Comparison of ENCODE assay signal across 22 mouse cellular contexts in genomic region chr2:47776965-47777364, GRCm38 (mm10).
"Had no signal": no experiment of that assay in that cellular context is flagged by ENCODE, and none has a peak within 500 bp of the region (broad histone marks: within the 10 kb centered on the region; RNA-seq: fewer than 3 reads in every experiment).

No protein-coding gene starts in this region.

- DNase-seq: gastrocnemius, postnatal 14 days; gastrocnemius, postnatal 36 days; heart, adult 11 months; heart, adult 2 months; heart, postnatal 14 days; heart, postnatal 36 days; kidney, adult 18-20 months; kidney, adult 8-10 months; kidney, postnatal 10 days; kidney, postnatal 25 days; kidney, postnatal 4 days; liver had no signal

- ATAC-seq: hindbrain, postnatal 0 days had no signal

- H3K27ac ChIP-seq: heart, adult 2 months; hindbrain, embryonic 13.5 days; hindbrain, embryonic 15.5 days; hindbrain, postnatal 0 days; layer of hippocampus, adult 2 months; left cerebral cortex, adult 2 months; limb, embryonic 13.5 days had no signal

- H3K36me3 ChIP-seq: heart, embryonic 13.5 days; heart, embryonic 15.5 days; hindbrain, embryonic 13.5 days; hindbrain, embryonic 15.5 days; limb, embryonic 13.5 days had no signal

- H3K4me3 ChIP-seq: heart, adult 2 months; heart, embryonic 13.5 days; heart, embryonic 15.5 days; hindbrain, embryonic 13.5 days; hindbrain, embryonic 15.5 days; layer of hippocampus, adult 2 months; left cerebral cortex, adult 2 months; limb, embryonic 13.5 days had no signal

- H3K27me3 ChIP-seq: heart, embryonic 13.5 days; heart, embryonic 15.5 days; hindbrain, embryonic 13.5 days; hindbrain, embryonic 15.5 days; limb, embryonic 13.5 days had no signal

- H3K9me3 ChIP-seq: heart, embryonic 15.5 days; hindbrain, embryonic 13.5 days; hindbrain, embryonic 15.5 days; limb, embryonic 13.5 days had no signal

- H3K4me1 ChIP-seq: hindbrain, embryonic 13.5 days; hindbrain, embryonic 15.5 days had no signal

- H3K9ac ChIP-seq: heart, embryonic 13.5 days; heart, embryonic 15.5 days; hindbrain, embryonic 13.5 days; hindbrain, embryonic 15.5 days; limb, embryonic 13.5 days had no signal

- H3K4me2 ChIP-seq: heart, embryonic 11.5 days; heart, embryonic 13.5 days; heart, embryonic 15.5 days; hindbrain, embryonic 13.5 days; hindbrain, embryonic 15.5 days; limb, embryonic 13.5 days; liver, embryonic 11.5 days had no signal
